Mouse (Mus musculus): ENCODE data around the gene E130218I03Rik.

- TF ChIP-seq CTCF (IDR thresholded peaks at IDR 0.05; ENCODE audit: low read depth, low read length) (no peak), POLR2A (IDR thresholded peaks at IDR 0.05; ENCODE audit: extremely low read depth, insufficient read depth, low read length) (no peak)
Measured at GRCm38 (mm10) chr4:134202904-134203303, 40.6 kb upstream of the E130218I03Rik start, which contains the start of gene Gm7534.
